Comparison of ENCODE assay signal across 16 mouse cellular contexts in the genomic region with DNA sequence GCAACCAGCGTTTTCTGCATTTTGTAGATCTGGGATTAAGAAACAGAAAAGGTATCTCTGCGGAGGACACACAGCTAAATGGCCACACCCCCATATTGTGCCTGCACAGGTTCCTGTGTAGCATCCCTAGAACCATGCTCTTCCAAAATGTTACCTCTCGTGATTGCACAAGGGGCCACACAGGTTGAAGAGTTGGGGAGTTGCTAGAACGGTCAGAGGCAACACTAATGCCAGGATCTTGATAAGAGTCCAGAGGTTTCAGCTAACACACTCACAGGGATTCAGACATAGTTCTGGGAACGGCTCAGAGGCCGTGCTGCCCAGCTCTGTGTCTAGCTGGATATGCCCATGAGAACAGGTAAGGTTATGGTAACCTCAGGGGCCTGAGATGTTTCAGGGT. TPM values are rescaled to one million over a fixed set of nuclear protein-coding genes. Genes with fewer than 3 reads are reported as not detected.
"Had no signal": no experiment of that assay in that cellular context is flagged by ENCODE, and none has a peak within 500 bp of the region (broad histone marks: within the 10 kb centered on the region; RNA-seq: fewer than 3 reads in every experiment).

No protein-coding gene starts in this region.

- H3K36me3 ChIP-seq: intestine, embryonic 15.5 days; limb, embryonic 12.5 days; limb, embryonic 15.5 days had no signal

- H3K27ac ChIP-seq: intestine, embryonic 15.5 days; limb, embryonic 12.5 days; limb, embryonic 15.5 days; liver, embryonic 14.5 days; stomach, postnatal 0 days had no signal

- DNase-seq: kidney, adult 11 months; kidney, adult 9 months; kidney, postnatal 14 days; kidney, postnatal 4 days; left cerebral cortex, postnatal 4 days; liver, postnatal 0 days; midbrain, embryonic 14.5 days; thymus, adult 2 months; thymus, postnatal 25 days had no signal

- H3K9me3 ChIP-seq: intestine, embryonic 15.5 days; limb, embryonic 12.5 days; limb, embryonic 15.5 days had no signal

- H3K4me3 ChIP-seq: intestine, embryonic 15.5 days; limb, embryonic 12.5 days; limb, embryonic 15.5 days had no signal

- H3K27me3 ChIP-seq: intestine, embryonic 15.5 days; limb, embryonic 12.5 days; limb, embryonic 15.5 days had no signal

RNA-seq across cellular contexts. Expression of a gene that starts 37.9 kb away (rescaled TPM):
- total RNA-seq: megakaryocyte progenitor cell, adult 5-6 weeks; megakaryocyte-erythroid progenitor cell, adult 5-6 weeks had no signal
